Mouse (Mus musculus) midbrain, embryonic 14.5 days (tissue): ENCODE measurements around the gene Hspb1. TPM values are rescaled to one million over a fixed set of nuclear protein-coding genes. Genes with fewer than 3 reads are reported as not detected.

Experiments used
- ATAC-seq: fragments of 200-750 bp; cut with Nextera tagmentation; 2 replicates; pipeline ENCODE4 v1.8.0; 2017; ENCODE audit warnings: moderate number of reproducible peaks, moderate library complexity; ENCODE audit not compliant: low FRiP score, low TSS enrichment
- DNase-seq: peaks from one replicate; pipeline ENCODE4 v3.0.0-alpha.2; 2015
- H3K27ac ChIP-seq: fragments of 300-500 bp; sonication (generic); replicated peaks from 2 replicates; pipeline ENCODE4 v1.5.1; 2014; ENCODE audit warnings: mild to moderate bottlenecking, low read depth, low read length, moderate library complexity
- H3K27me3 ChIP-seq: fragments of 300-500 bp; sonication (generic); 2 replicates; pipeline ENCODE4 v1.6.1; 2014; ENCODE audit warnings: low read length, control low read depth, mixed read lengths; ENCODE audit not compliant: control insufficient read depth, insufficient read depth
- H3K36me3 ChIP-seq: fragments of 300-500 bp; sonication (generic); 2 replicates; pipeline ENCODE4 v1.6.1; 2014; ENCODE audit warnings: low read length, control low read depth; ENCODE audit not compliant: control insufficient read depth, insufficient read depth
- H3K4me1 ChIP-seq: fragments of 300-500 bp; sonication (generic); 2 replicates; pipeline ENCODE4 v1.6.1; 2014; ENCODE audit warnings: mild to moderate bottlenecking, antibody characterized with exemption, low read length, control low read depth; ENCODE audit not compliant: control insufficient read depth, insufficient read depth
- H3K4me2 ChIP-seq: fragments of 300-500 bp; sonication (generic); 2 replicates; pipeline ENCODE4 v1.6.1; 2014; ENCODE audit warnings: mild to moderate bottlenecking, low read length, moderate library complexity
- H3K4me3 ChIP-seq: fragments of 300-500 bp; sonication (generic); replicated peaks from 2 replicates; pipeline ENCODE4 v1.5.1; 2014; ENCODE audit warnings: low read depth, low read length
- H3K9ac ChIP-seq: fragments of 300-500 bp; sonication (generic); replicated peaks from 2 replicates; pipeline ENCODE4 v1.6.1; 2014; ENCODE audit warnings: mild to moderate bottlenecking, low read length, moderate library complexity
- H3K9me3 ChIP-seq: fragments of 300-500 bp; sonication (generic); 2 replicates; pipeline ENCODE4 v1.6.1; 2016; ENCODE audit warnings: low read length, control low read depth, mixed read lengths; ENCODE audit not compliant: control insufficient read depth
- WGBS: fragments of 180-500 bp; shearing (Covaris S2); extraction: QIAGEN DNeasy Blood & Tissue Kit; methylation state at CpG from one replicate; pipeline ENCODE4 v1.1.7; 2014; 5-methylcytosine and 5-hydroxymethylcytosine counted together
- polyA plus RNA-seq: library from polyadenylated mRNA; unstranded; fragments of >200 nt; fragmentation: Nextera tagmentation; extraction: Ambion mirVana; gene quantifications from 2 replicates; pipeline ENCODE4 v1.2.1, GENCODE M21; 2014

The Hspb1 gene
- polyA plus RNA-seq, 1 experiment from 2014 or later: 6.4 TPM

DNA sequence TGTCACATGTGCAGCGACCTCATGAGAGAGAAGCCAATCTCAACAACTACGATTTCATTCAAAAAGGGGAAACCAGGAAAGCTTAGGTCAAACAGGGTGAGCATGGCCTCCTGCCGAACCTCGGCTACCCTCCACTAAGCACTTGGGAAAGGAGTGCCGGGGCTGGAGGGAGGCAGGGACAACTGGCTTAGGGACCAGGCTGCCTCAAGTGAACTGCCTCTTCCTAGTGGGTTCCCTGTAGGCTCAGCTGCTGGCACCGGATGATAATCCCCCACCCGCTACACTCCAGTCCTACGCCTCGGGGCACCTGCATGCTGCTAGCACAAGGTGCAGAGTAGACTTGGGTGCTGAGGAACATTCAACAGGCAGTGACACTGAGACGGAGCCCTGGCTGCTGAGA, 21.9 kb downstream of the Hspb1 start:
- no peak overlapping the region for H3K4me2 ChIP-seq
- H3K27me3 ChIP-seq: no peaks in the 10 kb centered on the region
- WGBS: 87% methylated on average over 10 of the region's 10 CpGs
- H3K4me1 ChIP-seq: no peaks in the 10 kb centered on the region; the same call in 1 of the 2 replicates
- DNase-seq (no peak), ATAC-seq (no peak)
- H3K36me3 ChIP-seq: peaks cover 72% of the 10 kb centered on the region
- H3K9me3 ChIP-seq: no peaks in the 10 kb centered on the region
- no peak overlapping the region for H3K9ac ChIP-seq
- H3K4me3 ChIP-seq: no peak overlapping the region
- H3K27ac ChIP-seq: no peak overlapping the region

DNA sequence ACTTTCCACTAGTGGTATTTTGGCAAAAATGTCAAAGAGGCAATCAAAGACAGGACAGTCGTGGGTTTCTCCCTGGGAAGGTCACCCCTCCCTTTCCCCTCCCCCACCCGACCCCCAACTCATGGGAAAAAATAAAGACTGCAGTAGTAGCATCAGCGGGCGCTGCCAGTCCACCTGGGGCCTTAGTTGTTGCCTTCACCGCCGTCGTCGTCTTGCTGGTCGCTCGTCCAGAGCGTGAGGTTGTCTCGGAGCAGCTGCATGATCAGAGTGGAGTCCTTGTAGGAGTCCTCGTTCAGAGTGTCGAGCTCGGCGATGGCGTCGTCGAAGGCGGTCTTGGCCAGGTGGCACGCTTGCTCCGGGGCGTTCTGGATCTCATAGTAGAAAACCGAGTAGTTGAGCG, 23.1 kb downstream of the Hspb1 start:
- Histone ChIP-seq H3K4me3 (no peak overlapping the region), H3K9ac (no peak overlapping the region), H3K4me2 (no peak overlapping the region), H3K27me3 (no peaks in the 10 kb centered on the region), H3K9me3 (no peaks in the 10 kb centered on the region), H3K27ac (no peak overlapping the region), H3K4me1 (no peaks in the 10 kb centered on the region), H3K36me3 (peaks cover 74% of the 10 kb centered on the region)
- ATAC-seq: no peak
- no peak for DNase-seq
- 93% methylated on average over 25 of the region's 25 CpGs for WGBS

DNA sequence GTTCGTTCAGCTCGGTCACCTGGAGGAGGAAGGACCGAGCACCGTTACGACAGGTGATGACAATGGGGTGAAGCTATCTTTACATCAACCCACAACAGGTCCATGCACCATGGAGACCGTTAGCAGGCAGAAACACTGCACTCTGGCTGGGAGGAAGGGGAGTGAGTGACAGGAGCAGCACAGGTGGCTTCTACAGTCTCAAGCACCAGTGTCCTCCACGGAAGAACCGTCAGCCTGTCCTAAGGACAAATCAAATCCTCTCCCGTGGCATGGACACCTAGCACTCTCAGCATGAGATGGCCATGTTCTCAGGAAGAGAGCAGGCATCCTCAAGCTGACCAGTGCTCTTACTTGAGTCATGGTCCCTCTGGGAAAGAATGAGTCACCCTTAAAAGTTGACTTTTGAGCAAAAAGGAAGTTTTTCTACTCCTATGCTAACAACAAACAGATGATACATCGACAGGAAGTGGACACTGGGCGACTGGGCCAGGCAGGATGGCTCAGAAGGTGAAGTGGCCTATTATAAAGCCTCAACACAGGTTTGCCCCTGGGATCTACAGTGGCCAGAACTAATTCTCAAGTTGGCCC, 24.0 kb downstream of the Hspb1 start:
- ATAC-seq (no peak), DNase-seq (no peak)
- 93% methylated on average over 11 of the region's 11 CpGs for WGBS
- H3K36me3 ChIP-seq: peaks cover 72% of the 10 kb centered on the region
- no peaks in the 10 kb centered on the region for H3K9me3 ChIP-seq
- H3K4me1 ChIP-seq: no peaks in the 10 kb centered on the region
- no peak overlapping the region for H3K27ac ChIP-seq
- H3K4me2 ChIP-seq: no peak overlapping the region
- no peak overlapping the region for H3K9ac ChIP-seq
- H3K4me3 ChIP-seq: no peak overlapping the region
- H3K27me3 ChIP-seq: no peaks in the 10 kb centered on the region

DNA sequence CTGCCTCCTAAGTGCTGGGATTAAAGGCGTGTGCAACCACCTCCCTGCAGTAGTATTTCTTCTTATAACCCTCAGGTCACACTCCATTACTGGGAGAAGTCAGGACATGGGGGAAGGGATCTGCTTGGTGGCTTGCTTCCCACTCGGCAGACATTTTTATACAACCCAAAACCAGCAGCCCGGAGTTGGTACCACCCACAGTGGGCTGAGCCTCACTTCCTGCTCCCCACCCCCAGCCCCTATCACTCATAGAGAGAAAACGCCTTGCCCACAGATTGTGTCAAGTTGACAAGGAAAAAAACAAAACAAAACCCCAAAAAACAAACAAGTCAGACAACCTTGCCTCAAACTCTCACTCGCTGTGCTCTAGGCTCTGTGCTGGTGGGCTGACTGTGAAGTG, 25.5 kb downstream of the Hspb1 start:
- Histone ChIP-seq H3K4me1 (no peaks in the 10 kb centered on the region), H3K4me3 (no peak overlapping the region), H3K4me2 (no peak overlapping the region), H3K27me3 (no peaks in the 10 kb centered on the region), H3K9me3 (no peaks in the 10 kb centered on the region), H3K36me3 (peaks cover 77% of the 10 kb centered on the region), H3K27ac (no peak overlapping the region), H3K9ac (no peak overlapping the region)
- 91% methylated on average over 5 of the region's 5 CpGs for WGBS
- DNase-seq (no peak), ATAC-seq (no peak)

DNA sequence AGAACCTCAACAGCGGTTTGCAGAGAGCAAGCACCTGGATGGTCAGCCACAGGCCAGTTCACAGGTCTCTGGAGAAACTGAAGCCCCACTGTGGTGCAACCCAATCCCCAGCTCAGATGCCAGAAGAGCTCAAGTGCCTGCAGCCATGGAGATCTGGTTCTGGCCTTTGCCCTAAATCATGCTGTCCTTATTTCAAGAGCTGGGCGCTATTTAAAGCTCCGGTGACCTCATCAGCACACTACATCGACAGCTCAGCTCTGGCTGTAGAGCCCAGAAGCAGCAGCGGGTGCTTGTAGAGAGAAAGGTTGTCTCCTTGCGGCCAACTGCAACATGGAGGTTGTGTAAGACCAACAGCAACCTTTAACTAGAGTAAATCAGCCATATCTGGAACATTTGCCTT, 26.4 kb downstream of the Hspb1 start:
- peaks cover 80% of the 10 kb centered on the region for H3K36me3 ChIP-seq
- 91% methylated on average over 6 of the region's 6 CpGs for WGBS
- H3K4me3 ChIP-seq: no peak overlapping the region
- H3K4me1 ChIP-seq: no peaks in the 10 kb centered on the region
- ATAC-seq (no peak), DNase-seq (no peak)
- no peak overlapping the region for H3K4me2 ChIP-seq
- H3K27ac ChIP-seq: no peak overlapping the region
- no peaks in the 10 kb centered on the region for H3K27me3 ChIP-seq
- no peaks in the 10 kb centered on the region for H3K9me3 ChIP-seq
- no peak overlapping the region for H3K9ac ChIP-seq

DNA sequence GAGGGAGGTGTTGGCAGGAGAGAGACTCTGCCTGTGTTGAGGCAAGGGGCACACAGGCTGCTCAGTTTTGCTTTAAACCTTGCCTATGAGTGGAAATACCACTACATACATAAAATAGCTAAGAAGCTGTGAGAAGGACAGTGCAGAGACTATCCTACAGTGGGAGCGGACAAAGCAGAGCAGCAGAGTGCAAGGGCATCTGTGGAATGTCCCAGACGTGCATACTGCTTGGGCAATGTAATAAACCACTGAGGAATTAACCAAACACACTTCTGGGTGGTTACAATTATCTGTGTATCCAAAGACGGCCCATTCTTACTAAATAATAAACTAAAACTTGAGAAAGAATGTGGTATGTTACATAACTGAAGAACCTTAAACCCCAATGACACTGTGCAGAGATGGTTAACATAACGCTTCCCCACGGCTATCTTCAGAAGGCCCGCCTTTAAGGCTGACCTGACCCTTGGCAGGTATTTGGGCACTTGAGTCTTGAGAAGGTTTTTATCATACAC, 28.4 kb downstream of the Hspb1 start:
- Histone ChIP-seq H3K36me3 (peaks cover 79% of the 10 kb centered on the region), H3K9ac (no peak overlapping the region), H3K9me3 (no peaks in the 10 kb centered on the region), H3K4me2 (no peak overlapping the region), H3K4me3 (no peak overlapping the region), H3K27ac (no peak overlapping the region), H3K4me1 (0 out of 2 replicates have a peak, but pooled peaks cover 5% of the 10 kb centered on the region), H3K27me3 (no peaks in the 10 kb centered on the region)
- ATAC-seq: no peak
- no peak for DNase-seq
- WGBS: 92% methylated on average over 6 of the region's 6 CpGs

DNA sequence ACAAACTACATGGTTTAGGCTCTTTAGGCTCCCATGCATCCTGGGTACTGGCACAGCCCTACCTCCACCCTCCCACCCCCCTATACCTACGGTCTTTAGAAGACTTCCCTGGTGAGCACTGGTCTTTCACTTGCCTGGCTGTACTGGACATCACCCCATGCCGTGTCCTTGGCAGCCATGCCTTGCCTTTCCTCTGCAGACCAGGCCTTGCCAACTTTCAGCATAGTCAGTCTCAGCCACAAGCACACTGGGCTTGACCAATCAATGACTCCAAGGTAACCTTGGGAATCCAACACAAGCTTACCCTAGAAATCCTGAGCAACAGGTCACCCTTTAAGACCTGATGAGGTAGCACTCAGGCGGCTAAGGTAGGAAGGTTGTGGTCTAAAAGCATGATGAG, 28.9 kb downstream of the Hspb1 start:
- 96% methylated on average over 3 of the region's 3 CpGs for WGBS
- no peak for DNase-seq

DNA sequence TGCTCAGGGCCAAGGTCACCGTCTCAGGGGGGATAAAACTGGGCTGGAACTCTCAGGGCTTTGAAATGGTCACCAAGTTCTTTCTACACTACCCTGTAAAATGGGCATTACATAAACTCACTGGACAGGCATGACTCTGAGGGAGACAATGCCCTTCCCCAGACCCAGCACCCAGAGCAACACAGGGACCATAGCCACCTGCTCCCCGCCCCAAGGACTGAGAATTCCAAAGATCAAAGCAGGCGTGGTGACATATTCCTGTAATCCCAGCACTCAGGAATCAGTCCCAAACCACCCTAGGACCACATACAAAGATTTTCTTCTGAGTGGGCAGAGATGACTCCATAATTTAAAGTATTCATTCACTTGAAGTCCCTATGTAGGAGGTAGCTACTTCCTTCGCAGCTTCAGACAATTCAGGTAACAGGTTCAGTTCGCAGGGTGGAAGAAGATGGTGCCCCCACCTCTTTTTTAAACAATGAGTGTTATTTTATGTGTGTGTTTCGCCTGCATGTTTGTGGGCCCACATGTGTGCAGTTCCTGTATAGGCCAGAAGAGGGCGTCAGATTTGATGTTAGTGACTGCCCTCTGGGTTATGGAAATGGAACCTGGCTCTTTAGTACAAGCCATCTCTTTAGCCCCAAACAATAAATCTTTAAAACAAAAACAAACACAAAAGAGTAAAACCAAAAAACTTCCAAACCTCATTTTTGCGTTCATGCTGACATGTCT, 29.8 kb downstream of the Hspb1 start:
- Histone ChIP-seq H3K27ac (no peak overlapping the region), H3K9ac (no peak overlapping the region), H3K4me1 (0 out of 2 replicates have a peak, but pooled peaks cover 5% of the 10 kb centered on the region), H3K27me3 (no peaks in the 10 kb centered on the region), H3K4me2 (no peak overlapping the region), H3K4me3 (no peak overlapping the region), H3K9me3 (no peaks in the 10 kb centered on the region), H3K36me3 (peaks cover 82% of the 10 kb centered on the region)
- WGBS: 92% methylated on average over 8 of the region's 8 CpGs
- DNase-seq: no peak
- ATAC-seq: no peak

More for the DNA sequence above, 28.9 kb downstream of the Hspb1 start:
- ATAC-seq: no peak
- Histone ChIP-seq H3K9ac (no peak overlapping the region), H3K9me3 (no peaks in the 10 kb centered on the region), H3K4me2 (no peak overlapping the region), H3K4me1 (0 out of 2 replicates have a peak, but pooled peaks cover 5% of the 10 kb centered on the region), H3K27ac (no peak overlapping the region), H3K36me3 (peaks cover 79% of the 10 kb centered on the region), H3K27me3 (no peaks in the 10 kb centered on the region), H3K4me3 (no peak overlapping the region)

DNA sequence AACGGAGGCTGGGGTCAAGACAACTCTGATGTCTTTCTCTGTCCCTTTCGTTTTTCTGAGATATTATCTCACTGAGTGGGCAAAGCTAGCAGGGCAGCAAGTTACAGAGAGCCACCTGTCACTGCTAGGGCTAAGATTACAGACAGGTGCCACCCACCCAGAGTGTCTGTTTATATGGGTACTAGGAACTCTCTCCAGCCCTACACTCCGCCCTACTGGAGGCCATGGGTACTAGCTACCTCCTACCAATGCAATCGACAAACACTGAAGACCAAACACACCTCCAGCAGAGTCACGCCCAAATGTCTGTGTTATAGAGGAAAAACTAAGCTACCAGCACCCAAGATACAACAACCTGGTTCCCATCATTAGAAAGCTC, 30.3 kb downstream of the Hspb1 start:
- ATAC-seq (no peak), DNase-seq (no peak)
- Histone ChIP-seq H3K4me3 (no peak overlapping the region), H3K27ac (no peak overlapping the region), H3K4me1 (0 out of 2 replicates have a peak, but pooled peaks cover 5% of the 10 kb centered on the region), H3K36me3 (peaks cover 87% of the 10 kb centered on the region), H3K9ac (no peak overlapping the region), H3K9me3 (no peaks in the 10 kb centered on the region), H3K4me2 (no peak overlapping the region), H3K27me3 (no peaks in the 10 kb centered on the region)
- 95% methylated on average over 5 of the region's 5 CpGs for WGBS
